Mouse (Mus musculus): Measurements from ENCODE around the gene Glis3.

DNA sequence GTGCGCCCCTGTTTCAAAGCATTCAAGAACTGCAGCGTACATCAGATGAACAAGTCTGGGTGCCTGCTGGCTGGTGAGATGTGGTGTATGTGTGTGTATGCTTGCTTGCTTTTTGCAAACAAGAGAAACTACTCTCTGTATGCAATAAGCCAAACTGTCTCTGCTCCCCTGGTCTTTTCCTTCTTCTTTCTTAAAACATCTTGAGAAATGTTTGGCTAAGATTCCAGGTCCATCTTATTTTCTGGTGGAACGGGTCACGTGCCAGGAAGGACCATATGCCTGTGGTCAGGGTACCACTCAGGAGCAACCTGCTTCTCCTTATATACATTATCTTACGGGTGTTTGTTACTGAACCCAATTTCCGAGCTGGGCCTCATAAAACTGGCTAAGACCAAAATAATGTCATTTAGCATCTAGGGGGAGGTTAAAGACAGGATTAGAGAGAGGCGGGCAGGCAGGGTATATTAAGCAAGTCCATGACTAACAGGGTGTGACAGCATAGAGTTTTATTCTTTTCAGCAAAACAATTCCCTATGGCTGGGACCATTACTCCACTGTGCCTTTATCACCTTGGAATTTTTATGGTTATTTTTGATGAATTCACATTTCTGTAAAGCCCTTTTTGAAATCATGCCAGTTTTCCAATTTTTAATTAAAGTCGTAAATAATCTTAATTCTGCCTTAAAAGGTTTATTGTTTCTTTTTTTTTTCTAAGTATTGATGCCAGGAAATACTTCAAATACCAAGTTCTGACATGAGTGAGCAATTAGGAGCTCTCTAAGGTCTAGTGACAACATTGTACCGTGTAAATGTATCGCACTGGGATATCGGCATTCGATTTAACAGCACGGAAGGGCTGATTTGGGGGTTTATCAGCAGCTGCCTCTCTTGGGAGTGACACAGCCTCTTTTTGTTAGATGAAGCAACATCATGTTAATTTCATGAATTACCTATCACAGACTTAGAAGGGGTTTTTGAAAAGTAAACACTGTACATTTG, 328.5 kb downstream of the Glis3 start:
- TF ChIP-seq CTCF (IDR thresholded peaks at IDR 0.05; ENCODE audit: low read depth), result no peak
- TF ChIP-seq EP300 (IDR thresholded peaks at IDR 0.05; ENCODE audit: low read depth), result no peak
